Mouse (Mus musculus) neural tube, embryonic 14.5 days (tissue): ENCODE data around the gene Dhrs11. TPM values are rescaled to one million over a fixed set of nuclear protein-coding genes. Genes with fewer than 3 reads are reported as not detected.

Source experiments
- ATAC-seq: fragments of 200-750 bp; cut with Nextera tagmentation; 2 replicates; pipeline ENCODE4 v1.8.0; 2017; ENCODE audit warnings: low read depth, mild to moderate bottlenecking, moderate TSS enrichment, moderate library complexity
- H3K27ac ChIP-seq: fragments of 300-500 bp; sonication (generic); 2 replicates; pipeline ENCODE4 v1.5.1; 2014; ENCODE audit warnings: low read depth, mild to moderate bottlenecking, control low read depth, low read length, moderate library complexity, mixed read lengths
- H3K27me3 ChIP-seq: fragments of 300-500 bp; sonication (generic); 2 replicates; pipeline ENCODE4 v1.6.1; 2014; ENCODE audit warnings: low read length; ENCODE audit not compliant: control insufficient read depth, insufficient read depth
- H3K36me3 ChIP-seq: fragments of 300-500 bp; sonication (generic); 2 replicates; pipeline ENCODE4 v1.6.1; 2014; ENCODE audit warnings: low read length, mixed read lengths; ENCODE audit not compliant: control insufficient read depth, insufficient read depth
- H3K4me1 ChIP-seq: fragments of 300-500 bp; sonication (generic); 2 replicates; pipeline ENCODE4 v1.6.1; 2014; ENCODE audit warnings: low read length; ENCODE audit not compliant: control insufficient read depth, insufficient read depth
- H3K4me2 ChIP-seq: fragments of 300-500 bp; sonication (generic); 2 replicates; pipeline ENCODE4 v1.6.1; 2014; ENCODE audit warnings: mild to moderate bottlenecking, low read depth, low read length, control low read depth
- H3K4me3 ChIP-seq: fragments of 300-500 bp; sonication (generic); 2 replicates; pipeline ENCODE4 v1.5.1; 2014; ENCODE audit warnings: low read depth, low read length, control low read depth, mixed read lengths
- H3K9ac ChIP-seq: fragments of 300-500 bp; sonication (generic); replicated peaks from 2 replicates; pipeline ENCODE4 v1.6.1; 2014; ENCODE audit warnings: low read depth, mild to moderate bottlenecking, control low read depth, low read length, mixed read lengths
- H3K9me3 ChIP-seq: fragments of 300-500 bp; sonication (generic); 2 replicates; pipeline ENCODE4 v1.6.1; 2016; ENCODE audit warnings: low read length; ENCODE audit not compliant: control insufficient read depth
- WGBS: fragments of 180-500 bp; shearing (Covaris S2); extraction: QIAGEN DNeasy Blood & Tissue Kit; methylation state at CpG from one replicate; pipeline ENCODE4 v1.1.7; 2014; 5-methylcytosine and 5-hydroxymethylcytosine counted together
- polyA plus RNA-seq: library from polyadenylated mRNA; unstranded; fragments of >200 nt; fragmentation: Nextera tagmentation; extraction: Ambion mirVana; gene quantifications from 2 replicates; pipeline ENCODE4 v1.2.1, GENCODE M21; 2014

Gene Dhrs11
- polyA plus RNA-seq, 1 experiment from 2014 or later: 9.9 TPM

GRCm38 (mm10) chr11:84775560-84775959, 53.2 kb downstream of the Dhrs11 start:
- H3K27me3 ChIP-seq: no peaks in the 10 kb centered on the region
- ATAC-seq: no peak
- no peaks in the 10 kb centered on the region for H3K9me3 ChIP-seq
- no peaks in the 10 kb centered on the region for H3K36me3 ChIP-seq
- H3K9ac ChIP-seq: no peak overlapping the region
- WGBS: 1% methylated on average over 4 of the region's 4 CpGs
- no peak overlapping the region for H3K4me3 ChIP-seq
- H3K4me1 ChIP-seq: peaks cover 26% of the 10 kb centered on the region; the same call in 1 of the 2 replicates
- no peak overlapping the region for H3K4me2 ChIP-seq
- H3K27ac ChIP-seq: no peak overlapping the region

- WGBS: 30% methylated on average over 13 of the region's 13 CpGs
- Histone ChIP-seq H3K9ac (no peak overlapping the region), H3K4me2 (no peak overlapping the region), H3K9me3 (no peaks in the 10 kb centered on the region), H3K4me3 (no peak overlapping the region), H3K27me3 (no peaks in the 10 kb centered on the region), H3K4me1 (peaks cover 21% of the 10 kb centered on the region; the same call in 1 of the 2 replicates), H3K27ac (0 out of 2 replicates have a peak overlapping the region, but pooled peaks have one; percentile 2), H3K36me3 (no peaks in the 10 kb centered on the region)
- no peak for ATAC-seq
Observed at GRCm38 (mm10) chr11:84774870-84775514, 53.8 kb downstream of the Dhrs11 start.

Other genes with a start within 250 kb of the Dhrs11 start
- 13.3 and 13.5 TPM in 2 replicates for gene Mrm1, start 9.5 kb downstream of the Dhrs11 start, polyA plus RNA-seq
- gene Ggnbp2, start 41.8 kb upstream of the Dhrs11 start, polyA plus RNA-seq: 74.7 and 85.7 TPM in 2 replicates
- 6.4 and 6.9 TPM in 2 replicates for gene Myo19, start 51.2 kb upstream of the Dhrs11 start, polyA plus RNA-seq
- 2.8 and 2.9 TPM in 2 replicates for gene Pigw, start 51.3 kb upstream of the Dhrs11 start, polyA plus RNA-seq
- gene Znhit3, start 87.4 kb upstream of the Dhrs11 start, polyA plus RNA-seq: 70.9 and 86.2 TPM in 2 replicates
- 3.8 and 4.7 TPM in 2 replicates for gene Car4, start 128.8 kb upstream of the Dhrs11 start, polyA plus RNA-seq